Mouse (Mus musculus): ENCODE measurements around the gene Folr1. TPM values are rescaled to one million over a fixed set of nuclear protein-coding genes. Genes with fewer than 3 reads are reported as not detected.

Folr1 gene
- total RNA-seq, 2 experiments from 2014 or later: 1.3 TPM; not detected in 1

DNA sequence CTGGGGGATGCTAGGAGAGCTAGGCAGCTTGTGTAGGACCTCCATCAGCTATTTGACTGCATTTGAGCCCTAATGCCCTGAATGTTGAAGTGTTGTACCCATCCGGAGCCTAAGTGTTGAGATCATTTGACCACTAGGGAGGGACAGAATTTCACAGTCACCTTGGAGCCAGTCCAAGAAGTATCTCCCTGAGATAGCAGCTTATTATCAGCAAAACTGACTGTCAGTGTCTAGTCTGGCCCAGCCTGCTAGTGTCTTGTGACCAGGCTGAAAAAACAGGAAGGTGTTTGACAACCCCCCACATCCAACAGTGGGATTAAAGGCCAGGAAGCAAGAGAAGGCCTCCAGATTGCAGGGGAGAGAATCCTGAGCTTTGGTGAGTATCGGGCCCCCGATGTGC, 708 bp upstream of the Folr1 start:
- ATAC-seq (replicated peaks; ENCODE audit: low FRiP score, low TSS enrichment, poor library complexity, severe bottlenecking): peak; percentile 54

DNA sequence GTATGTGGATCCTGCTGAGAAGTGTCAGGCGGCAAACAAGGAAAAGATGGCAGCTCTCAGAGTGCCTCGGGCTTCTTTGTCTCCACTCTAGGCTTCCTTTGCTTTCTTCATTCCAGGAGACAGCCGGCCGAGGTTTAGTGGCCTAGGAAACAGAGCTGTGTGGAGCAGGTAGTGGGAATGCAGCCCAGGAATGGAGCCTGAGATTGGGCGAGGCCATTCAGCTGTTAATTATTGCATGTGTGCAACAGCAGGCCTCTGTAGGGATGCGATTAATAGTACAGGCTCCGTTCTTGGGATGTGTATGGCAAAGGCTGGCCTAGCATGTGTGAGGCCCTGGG, 1.5 kb downstream of the Folr1 start:
- ATAC-seq (replicated peaks; ENCODE audit: low FRiP score, low TSS enrichment, poor library complexity, severe bottlenecking): no peak

DNA sequence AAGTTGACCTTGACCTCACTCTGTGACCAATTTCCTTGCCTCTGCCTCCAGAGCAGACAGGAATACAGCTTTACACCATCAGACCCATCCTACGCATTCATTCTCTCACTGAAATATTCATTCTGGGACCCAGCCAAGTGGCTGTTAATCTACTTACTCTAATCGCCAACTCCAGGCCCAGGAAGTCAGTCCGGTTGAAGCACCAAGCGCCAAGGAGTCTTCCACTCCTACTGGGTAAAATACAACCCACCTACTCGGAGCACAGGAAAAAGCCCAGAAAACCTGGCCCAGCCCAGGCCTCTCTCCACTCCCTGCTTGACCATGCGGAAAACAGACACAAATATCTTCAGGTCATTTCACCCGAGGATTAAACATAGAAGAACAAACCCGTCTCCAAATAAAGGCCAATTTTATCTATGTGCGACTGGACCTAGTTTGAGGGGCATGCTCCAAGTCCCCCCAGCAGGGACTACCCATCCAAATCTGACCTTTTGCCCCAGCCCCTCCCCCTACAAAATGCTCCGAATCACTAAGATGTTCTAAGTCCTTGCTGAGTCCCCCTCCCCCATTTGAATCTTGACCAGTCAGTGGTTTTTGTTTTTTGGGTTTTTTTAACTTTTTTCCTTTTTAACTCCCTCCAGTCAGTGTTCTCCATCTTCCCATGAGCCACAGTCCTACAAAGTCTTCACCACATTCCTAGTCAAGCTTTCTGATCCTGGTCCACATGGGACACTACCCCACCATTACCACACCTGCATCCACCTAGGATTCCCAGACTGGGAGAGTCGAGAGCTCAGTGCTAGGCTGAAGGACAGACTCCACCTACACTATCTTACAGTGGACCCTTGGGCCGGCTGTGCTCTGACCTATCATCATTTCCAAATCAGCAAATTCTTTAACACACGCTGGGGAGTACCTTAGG, 2.1 kb downstream of the Folr1 start:
- ATAC-seq (replicated peaks; ENCODE audit: low FRiP score, low TSS enrichment, poor library complexity, severe bottlenecking): peak; percentile 72

DNA sequence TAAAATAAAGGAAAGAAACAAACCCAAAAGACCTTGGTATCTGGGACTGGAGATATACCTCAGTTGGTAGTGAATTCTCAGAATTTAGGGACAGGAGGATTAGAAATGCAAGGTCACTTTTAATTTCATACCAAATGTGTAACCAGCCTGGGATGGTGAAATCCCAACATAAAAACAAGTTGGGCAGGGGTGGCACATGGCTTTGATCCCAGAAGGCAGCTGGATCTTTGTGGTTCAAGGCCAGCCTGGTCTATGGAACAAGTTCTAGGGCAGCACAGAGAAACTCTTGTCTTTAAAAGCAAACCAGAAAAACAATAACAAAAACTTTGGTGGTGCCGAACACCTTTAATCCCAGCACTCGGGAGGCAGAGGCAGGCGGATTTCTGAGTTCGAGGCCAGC, 3.1 kb downstream of the Folr1 start:
- no peak for ATAC-seq (replicated peaks; ENCODE audit: low FRiP score, low TSS enrichment, poor library complexity, severe bottlenecking)

DNA sequence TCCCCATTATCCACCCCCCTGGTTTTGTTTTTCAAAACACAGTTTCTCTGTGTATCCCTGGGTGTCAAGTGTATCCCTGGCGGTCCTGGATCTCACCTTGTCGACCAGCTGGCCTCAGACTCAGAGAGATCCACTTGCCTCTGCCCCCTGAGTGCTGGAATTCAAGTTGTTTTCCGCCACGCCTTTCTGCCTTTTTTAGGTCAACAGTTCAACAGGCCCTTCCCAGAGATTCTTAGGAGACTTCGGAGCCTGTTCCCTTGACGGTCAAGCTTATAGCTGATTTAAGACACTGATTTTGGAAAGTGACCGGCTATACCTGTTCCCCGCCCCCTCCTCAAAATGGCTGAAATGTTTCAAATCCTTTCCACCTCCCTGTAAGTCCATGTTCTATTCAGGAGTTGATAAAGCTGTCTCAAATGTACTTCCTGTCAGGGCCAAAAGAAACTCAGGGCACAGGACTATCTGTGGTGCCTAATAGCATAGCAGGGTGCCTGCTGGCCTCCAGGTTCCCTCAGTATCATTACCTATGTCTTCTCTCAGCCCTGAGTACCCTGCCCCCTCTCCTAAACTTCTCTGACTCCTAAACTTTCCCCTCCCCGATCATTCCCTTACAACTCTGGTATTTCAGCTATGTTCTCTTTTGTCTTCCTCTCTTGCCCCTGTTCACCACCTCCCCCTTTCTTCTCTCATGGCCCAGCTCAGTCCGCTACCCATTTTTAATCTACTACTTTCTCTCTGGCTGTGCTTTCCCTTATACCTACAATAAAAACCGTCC, 3.9 kb downstream of the Folr1 start:
- ATAC-seq (replicated peaks; ENCODE audit: low FRiP score, low TSS enrichment, poor library complexity, severe bottlenecking): no peak

DNA sequence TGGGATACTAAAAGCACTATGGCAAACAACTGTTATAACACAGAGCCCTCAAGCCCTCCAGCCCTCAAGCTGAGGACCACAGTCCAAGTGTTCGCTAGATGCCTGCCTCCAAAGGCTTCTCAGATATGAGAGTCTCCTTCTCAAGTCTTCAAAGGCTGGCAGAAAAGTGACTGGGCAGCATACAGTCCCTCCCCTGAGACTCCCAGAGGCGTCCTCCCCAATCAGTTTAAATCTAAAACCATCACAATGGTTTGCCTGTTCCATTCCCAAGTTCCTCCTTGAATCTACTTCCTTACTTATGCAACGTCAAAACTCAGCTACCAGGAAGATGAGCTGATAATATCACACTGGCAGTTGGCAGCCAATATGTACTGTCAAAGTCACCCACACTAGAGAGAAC, 7.2 kb downstream of the Folr1 start, which contains the start of gene Anapc15:
TSS of gene Anapc15 (plus strand) at position 301 of the 400 bp plus-strand sequence.
- ATAC-seq (replicated peaks; ENCODE audit: low FRiP score, low TSS enrichment, poor library complexity, severe bottlenecking): no peak

DNA sequence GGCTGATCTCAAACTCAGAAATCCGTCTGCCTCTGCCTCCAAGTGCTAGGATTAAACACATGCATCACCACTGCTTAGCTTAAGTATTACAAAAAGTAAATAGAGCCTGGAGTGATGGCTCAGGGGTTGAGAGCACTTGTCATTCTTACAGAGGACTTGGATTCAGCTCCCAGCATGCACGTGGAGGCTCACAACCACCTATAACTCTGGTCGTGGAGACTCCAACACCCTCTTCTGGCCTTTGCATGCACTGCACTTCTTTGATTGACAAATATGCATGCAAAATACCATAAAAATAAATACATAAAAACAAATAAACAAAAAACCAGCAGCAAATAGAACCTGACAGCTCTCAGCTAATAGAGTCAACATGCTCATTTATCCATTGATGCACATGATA, 8.3 kb downstream of the Folr1 start:
- 0 out of 2 replicates have a peak, but pooled peaks have one; percentile 41 for ATAC-seq (replicated peaks; ENCODE audit: low FRiP score, low TSS enrichment, poor library complexity, severe bottlenecking)

DNA sequence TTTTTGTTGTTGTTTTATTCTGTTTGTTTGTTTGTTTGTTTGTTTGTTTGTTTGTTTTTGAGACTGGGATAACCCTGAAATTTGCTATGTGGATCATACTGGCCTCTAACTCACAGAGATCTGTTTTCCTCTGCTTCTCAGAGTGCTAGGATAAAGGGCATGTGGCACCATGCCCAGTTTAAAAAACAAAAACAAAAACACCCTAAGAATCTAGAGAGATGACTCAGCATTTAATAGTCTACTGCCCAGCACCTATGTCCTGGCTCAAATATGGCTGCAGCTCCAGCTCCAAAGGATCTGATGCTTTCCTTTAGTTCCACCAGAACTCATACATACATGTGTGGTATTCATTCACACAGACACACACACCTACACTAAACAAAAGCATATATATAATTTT, 9.6 kb downstream of the Folr1 start:
- ATAC-seq (replicated peaks; ENCODE audit: low FRiP score, low TSS enrichment, poor library complexity, severe bottlenecking): no peak

DNA sequence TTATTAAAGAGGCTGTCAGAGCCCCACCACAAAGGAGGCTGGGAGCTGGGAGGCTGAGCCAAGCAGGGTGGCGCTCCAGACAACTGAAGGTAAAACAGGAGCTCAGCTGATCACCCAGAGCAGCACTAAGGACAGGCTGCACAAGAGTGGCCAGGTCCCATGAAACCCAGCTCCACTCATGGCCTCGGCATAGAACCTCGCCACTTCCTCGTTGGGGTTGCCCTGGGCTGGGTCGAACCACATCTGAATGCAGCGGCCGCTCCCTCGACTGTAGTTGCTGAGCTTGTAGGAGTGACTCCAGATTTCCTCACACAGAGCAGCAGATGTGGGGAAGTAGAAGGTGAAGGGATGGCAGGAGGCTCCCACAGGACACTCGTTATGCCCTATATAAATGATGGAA, 12.2 kb downstream of the Folr1 start:
- no peak; the same call in 1 of the 2 replicates for ATAC-seq (replicated peaks; ENCODE audit: low FRiP score, low TSS enrichment, poor library complexity, severe bottlenecking)

DNA sequence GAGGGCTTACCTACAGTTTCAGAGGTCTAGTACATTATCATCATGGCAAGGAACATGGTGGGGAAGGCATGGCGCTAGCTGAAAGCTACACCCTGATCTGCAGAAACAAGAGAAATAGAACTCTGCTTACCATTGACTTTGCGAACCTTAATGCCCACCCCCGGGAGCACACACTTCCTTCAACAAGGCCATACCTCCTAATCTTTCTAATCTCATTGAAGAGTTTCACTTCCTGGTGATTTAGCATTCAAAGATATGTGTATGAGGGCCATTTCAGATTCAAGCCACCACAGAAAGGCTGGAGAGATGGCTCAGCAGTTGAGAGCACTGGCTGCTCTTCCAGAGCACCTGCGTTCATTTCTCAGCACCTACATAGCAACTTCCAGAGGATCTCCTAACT, 13.5 kb downstream of the Folr1 start, which contains the start of gene Folr2:
TSS of gene Folr2 (minus strand) at position 101 of the 400 bp plus-strand sequence.
- ATAC-seq (replicated peaks; ENCODE audit: low FRiP score, low TSS enrichment, poor library complexity, severe bottlenecking): no peak

DNA sequence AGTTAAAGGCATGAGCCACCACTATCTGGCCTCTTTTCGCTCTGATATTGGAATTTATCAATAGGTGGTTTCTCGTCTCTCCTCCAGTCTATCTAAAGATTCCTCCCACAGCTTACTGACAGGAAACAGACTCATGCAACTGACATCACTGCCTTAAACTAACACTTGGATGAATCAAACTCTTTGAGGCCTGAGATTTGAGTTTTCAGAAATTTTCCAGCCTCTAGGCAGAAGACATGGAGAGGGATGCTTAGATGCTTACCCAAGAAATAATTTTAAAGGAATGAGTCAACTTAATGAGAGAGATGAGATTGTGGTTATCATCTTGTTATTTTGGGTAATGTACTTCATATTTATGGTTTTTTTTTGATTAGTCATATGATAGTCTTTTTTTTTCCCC, 16.8 kb downstream of the Folr1 start:
- no peak for ATAC-seq (replicated peaks; ENCODE audit: low FRiP score, low TSS enrichment, poor library complexity, severe bottlenecking)

DNA sequence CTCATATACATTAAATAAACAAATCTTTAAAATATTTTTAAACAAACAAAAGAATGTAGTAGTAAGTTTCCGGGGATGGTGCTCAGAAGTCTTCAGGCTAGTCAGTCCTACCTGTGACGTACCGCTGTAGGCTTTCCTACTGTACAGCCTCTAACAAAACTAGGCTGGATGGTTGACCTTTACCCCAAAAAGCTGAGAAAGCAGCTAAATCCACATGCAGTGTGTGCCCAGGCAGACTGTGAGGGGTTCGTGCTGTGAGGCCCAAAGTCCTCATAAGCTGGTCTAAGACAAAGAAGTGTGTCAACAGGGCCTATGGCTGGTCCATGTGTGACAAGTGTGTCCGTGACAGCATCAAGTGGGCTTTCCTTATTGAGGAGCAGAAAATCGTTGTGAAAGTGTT, 17.7 kb downstream of the Folr1 start:
- ATAC-seq (replicated peaks; ENCODE audit: low FRiP score, low TSS enrichment, poor library complexity, severe bottlenecking): no peak

DNA sequence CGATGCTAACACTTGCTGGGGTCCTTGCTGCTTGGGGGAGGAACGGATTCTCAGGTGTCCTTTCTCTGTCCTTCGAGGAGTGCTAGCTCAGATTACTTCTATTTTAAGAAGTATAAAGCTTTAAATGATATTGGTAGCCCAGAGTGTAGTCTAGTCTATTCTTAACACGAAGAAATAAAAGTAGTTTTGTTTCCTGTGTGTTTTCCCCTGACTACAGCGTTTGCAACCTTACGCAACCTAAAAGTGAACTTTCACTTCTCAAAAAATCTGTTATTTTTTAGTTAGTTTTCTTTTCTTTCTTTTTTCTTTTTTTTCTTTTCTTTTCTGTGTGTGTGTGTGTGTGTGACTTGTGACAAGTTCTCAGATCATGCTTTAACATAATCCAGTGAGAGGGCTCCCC, 18.9 kb downstream of the Folr1 start:
- no peak for ATAC-seq (replicated peaks; ENCODE audit: low FRiP score, low TSS enrichment, poor library complexity, severe bottlenecking)

DNA sequence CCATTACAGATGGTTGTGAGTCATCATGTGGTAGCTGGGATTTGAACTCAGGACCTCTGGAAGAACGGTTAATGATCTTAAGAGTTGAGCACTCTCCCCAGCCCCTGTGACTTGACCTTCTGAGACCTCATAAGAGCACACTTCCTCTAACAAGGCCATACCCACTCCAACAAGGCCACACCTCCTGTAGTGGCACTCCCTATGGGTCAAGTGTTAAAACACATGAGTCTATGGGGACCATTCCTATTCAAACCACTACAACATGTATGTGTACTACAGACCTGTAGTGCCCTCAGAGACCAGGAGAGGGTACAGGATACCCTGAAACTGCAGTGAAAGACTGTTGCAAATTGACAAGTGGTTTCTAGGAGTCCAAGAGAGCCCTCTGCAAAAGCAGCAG, 22.7 kb downstream of the Folr1 start:
- no peak for ATAC-seq (replicated peaks; ENCODE audit: low FRiP score, low TSS enrichment, poor library complexity, severe bottlenecking)

DNA sequence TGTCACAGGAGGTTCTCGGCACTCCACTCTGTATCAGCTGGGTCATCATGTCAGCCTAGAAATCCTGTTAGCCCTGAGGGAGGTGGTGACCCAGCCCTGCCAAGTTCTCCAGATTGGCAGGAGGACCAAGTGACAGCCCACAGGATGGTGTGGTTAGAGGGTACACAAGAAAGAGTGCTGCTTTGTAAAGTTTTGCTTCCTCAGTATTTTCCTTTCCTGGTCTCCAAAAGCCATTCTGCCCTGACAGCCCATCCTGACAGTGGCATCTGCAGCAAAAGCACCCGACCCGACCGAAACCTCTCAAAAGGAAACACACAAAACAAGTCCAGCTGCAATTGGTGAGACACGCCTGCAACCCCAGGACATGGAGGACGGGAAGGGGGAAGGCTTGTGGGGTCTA, 26.4 kb downstream of the Folr1 start:
- ATAC-seq (replicated peaks; ENCODE audit: low FRiP score, low TSS enrichment, poor library complexity, severe bottlenecking): no peak

DNA sequence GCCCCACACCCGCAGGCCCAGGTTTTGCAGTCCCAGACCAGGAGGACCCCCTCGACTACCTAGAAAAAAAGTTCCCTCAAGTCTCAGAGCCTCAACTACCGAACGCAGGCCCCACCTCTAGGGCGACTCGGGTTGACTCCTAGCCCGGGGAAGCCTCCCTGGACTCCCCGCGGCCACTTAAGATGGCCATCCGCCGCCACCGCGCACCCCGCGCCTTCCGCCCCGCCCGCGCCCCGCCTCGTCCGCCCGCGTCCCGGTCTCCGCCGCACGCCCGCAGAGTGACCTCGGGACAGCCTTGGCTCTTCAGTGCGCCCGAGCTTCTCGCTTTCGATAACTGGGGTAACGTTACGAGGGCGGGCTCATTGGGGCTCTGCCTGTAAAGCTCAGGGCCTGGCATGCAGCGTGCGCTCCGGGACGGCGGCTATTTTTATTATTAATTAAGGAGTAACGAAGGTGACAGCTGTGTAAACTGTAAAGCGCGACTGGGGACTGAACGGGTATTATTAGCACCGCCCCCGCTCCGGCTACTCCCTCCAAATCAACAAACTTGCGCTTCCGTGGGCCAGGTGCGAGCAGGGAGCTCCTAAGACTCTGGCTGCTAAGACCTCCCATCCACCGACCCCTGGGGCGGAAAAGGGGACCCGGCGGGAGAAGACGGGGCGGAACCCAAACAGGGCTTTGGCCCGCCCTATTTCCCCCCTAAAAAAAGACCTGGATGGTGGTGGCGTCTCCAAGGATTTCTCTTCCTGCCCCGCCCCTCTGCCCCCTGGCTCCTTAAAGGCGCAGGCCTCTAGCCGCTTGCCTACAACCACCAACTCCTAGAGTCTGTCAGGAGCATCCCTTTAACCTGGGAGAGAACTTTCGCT, 32.7 kb downstream of the Folr1 start, which contains the start of gene Inppl1:
TSS of gene Inppl1 (minus strand) at position 624 of the 866 bp plus-strand sequence.
- peak; percentile 31; the same call in 1 of the 2 replicates for ATAC-seq (replicated peaks; ENCODE audit: low FRiP score, low TSS enrichment, poor library complexity, severe bottlenecking)

DNA sequence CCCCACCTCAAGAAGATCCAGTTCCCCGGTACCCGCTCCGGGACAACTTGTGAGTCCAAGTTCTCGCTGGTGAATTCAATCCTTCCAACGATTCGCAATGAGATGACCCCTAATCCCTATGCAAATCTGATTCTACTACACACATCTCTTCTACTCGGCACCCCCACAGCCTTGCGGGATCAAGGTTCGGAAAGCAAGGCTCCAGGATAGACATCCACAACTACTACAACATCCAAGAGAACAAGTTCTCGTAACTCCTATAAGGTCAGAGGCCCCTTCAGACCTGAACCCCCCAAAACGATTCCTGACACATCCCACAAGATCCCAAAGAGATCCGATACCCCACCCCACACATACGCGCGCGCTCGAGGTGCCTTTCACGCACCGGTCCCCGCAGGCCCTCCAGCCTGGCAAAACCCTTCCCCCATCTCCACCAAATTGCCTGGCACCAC, 33.4 kb downstream of the Folr1 start:
- no peak for ATAC-seq (replicated peaks; ENCODE audit: low FRiP score, low TSS enrichment, poor library complexity, severe bottlenecking)

DNA sequence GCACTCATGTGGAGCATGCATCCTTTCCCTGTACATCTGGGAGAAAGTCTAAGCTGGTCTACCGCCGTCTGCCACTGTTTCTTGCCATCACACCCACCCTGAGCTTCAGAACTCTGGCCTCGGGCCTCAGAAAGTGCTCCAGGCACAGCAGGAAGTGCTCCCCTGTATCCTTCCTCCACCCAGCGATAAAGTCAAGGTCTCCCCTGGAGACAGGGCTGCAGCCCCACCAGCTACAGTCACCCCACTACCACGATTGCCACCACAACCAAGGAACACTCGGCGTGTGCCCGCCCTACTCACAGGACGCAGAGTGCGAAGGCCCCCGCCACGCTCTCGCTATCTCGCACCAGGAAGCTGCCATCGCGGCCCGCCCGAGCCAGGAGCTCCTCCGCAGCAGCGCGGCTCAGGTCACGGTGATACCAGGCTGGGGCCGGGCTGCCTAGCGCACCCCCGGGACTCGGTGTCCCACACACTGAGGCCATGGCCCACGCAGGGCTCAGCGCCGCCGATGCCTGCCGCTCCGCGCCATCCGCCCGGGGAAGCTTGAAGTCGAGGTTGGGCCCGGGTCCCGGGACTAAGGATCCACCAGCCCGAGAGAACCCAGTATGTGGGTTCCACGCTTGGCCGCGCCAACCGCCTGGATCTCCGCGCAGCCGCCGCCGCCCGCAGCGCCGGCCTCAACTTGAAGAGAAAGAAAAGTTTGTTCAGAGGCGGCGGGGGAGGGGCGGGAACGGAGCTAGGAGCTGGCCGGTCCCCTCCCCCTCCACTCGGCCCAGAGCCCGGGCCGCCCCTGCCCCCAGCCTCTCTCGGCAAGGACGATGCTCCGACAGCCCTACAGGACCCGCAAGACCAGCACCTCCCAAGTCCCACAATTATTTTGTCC, 34.1 kb downstream of the Folr1 start:
- peak; percentile 70 for ATAC-seq (replicated peaks; ENCODE audit: low FRiP score, low TSS enrichment, poor library complexity, severe bottlenecking)
